Mouse (Mus musculus): ENCODE measurements around the gene Acsbg1.
A peak's percentile ranks its signal among the peaks of the same experiment; 100 is the strongest.

Acsbg1 gene

DNA sequence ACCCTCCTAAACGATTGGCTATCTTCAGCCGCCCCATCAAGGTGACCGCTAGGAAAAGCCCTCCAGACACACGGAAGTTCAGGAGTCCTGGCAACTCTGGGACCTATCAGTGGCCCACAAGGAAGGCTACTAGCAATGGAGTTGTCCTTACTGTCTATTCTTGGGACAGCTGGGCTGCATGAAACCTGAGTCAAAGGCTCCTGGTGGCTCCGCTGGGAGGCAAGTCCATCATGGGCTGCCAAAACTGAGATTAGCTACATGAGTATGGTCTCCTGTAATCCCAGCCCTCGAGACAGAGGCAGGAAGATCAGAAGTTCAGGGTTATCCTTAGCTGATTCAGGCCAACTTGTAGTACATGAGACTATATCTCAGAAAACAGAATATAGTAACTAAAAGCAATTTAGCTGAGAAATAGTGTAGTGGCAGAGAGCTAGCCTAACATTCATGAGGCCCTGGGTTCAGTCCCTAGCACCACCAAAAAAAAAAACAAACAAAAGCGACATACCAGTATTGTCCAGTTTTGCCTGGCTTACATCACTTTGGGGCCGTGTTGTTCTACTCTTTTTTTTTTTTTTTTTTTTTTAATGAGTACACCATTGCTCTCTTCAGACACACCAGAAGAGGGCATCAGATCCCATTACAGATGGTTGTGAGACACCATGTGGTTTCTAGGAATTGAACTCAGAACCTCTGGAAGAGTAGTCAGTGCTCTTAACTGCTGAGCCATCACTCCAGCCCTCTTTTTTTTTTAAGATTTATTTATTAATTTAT, 100.7 kb downstream of the Acsbg1 start:
- Histone ChIP-seq H3K27me3 (ENCODE audit: control insufficient read depth, insufficient read depth, low read length, poor library complexity, severe bottlenecking) (no peaks in the 10 kb centered on the region), H3K36me3 (ENCODE audit: control insufficient read depth, insufficient read depth, low read length, poor library complexity, severe bottlenecking) (no peaks in the 10 kb centered on the region)
- no peak for DNase-seq (ENCODE audit: low read depth, low spot score)

DNA sequence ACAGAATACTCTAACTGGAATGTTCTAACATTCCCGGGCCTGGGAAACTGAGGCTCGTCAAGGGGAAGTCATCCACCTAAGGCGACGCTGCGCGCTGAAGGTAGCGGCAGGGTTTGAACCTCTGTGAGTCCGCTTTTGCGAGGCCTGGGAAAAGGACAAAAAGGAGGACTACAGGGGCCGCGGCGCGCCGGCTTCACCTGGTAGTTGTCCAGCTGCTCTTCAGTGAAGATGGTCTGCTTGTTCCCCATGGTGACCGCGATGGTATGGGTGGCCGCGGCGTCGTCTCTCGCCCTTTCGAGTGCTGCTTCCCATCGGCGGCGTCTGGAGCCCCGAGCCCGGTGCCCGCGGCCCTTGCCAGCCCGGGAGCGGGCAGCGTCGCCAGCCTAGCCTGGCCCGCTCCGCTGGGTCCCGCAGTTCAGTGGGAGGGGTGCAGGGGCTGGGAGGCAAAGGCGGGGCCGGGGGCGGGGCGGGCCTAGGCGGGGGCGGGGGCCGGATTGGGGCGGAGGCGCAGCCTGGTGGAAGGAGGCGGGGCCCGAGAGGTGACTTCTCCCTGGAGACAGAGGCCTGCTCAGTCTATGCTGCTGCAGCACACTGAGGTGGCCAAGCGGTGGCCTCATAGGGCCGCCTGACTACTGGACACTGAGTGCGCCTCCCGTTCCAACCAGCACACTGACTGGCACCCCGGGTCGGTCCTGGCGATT, 101.7 kb downstream of the Acsbg1 start, which contains the start of gene Cib2:
Gene Cib2 (minus strand): TSS at position 448 of the 701 bp plus-strand sequence.
- H3K27me3 ChIP-seq (ENCODE audit: control insufficient read depth, insufficient read depth, low read length, poor library complexity, severe bottlenecking), result no peaks in the 10 kb centered on the region
- no peaks in the 10 kb centered on the region for H3K36me3 ChIP-seq (ENCODE audit: control insufficient read depth, insufficient read depth, low read length, poor library complexity, severe bottlenecking)
- peak; percentile 82 for DNase-seq (ENCODE audit: low read depth, low spot score)

DNA sequence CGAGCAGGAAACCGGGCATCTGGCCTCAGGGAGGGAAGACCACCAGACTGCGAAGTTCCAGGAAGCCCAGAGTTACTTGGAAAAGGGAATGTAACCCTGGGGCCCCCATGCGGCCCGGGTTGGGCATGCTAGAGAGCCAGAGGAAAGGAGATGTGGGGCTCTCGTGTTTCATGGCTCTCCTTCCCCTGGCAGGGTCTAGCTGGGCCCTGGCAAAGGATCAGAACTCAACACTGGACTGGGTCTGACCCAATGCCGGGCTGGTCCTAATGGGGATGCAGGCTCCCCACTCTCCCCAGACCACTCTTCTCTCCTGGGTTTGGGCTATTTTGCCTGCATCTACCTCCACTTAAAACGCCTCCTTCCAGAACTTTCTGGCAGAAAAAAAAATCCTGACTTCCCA, 102.9 kb downstream of the Acsbg1 start:
- no peak for DNase-seq (ENCODE audit: low read depth, low spot score)
- no peaks in the 10 kb centered on the region for H3K36me3 ChIP-seq (ENCODE audit: control insufficient read depth, insufficient read depth, low read length, poor library complexity, severe bottlenecking)
- no peaks in the 10 kb centered on the region for H3K27me3 ChIP-seq (ENCODE audit: control insufficient read depth, insufficient read depth, low read length, poor library complexity, severe bottlenecking)

DNA sequence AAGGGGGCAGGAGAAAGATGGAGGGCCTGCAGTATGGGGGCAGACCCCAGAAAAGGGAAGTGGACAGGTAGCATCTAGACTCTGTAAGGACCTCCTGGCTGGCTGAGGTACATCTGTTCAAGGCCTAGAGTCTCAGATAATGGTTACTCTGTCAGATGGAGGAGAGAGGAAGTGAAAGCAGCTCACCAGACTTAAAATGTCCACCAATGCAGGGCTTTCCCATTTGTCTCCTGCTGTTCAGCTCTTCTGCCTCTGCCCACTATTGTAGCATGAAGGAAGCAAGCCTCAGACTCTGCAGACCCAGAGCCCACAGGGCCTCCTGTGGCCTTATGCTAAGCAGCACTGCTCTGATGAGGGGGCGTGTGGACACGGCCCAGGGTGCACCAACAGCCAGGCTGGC, 106.6 kb downstream of the Acsbg1 start:
- DNase-seq (ENCODE audit: low read depth, low spot score), result peak; percentile 61
- Histone ChIP-seq H3K36me3 (ENCODE audit: control insufficient read depth, insufficient read depth, low read length, poor library complexity, severe bottlenecking) (no peaks in the 10 kb centered on the region), H3K27me3 (ENCODE audit: control insufficient read depth, insufficient read depth, low read length, poor library complexity, severe bottlenecking) (no peaks in the 10 kb centered on the region)
